Mouse (Mus musculus) C2C12 (cell line): Measurements from ENCODE around the gene Itpr3.

Source experiments
- CEBPB ChIP-seq: IDR thresholded peaks from one replicate; pipeline ENCODE4 v1.6.1; 2011; ENCODE audit warnings: low read depth, mild to moderate bottlenecking, control low read depth, moderate library complexity
- CTCF ChIP-seq: IDR thresholded peaks from one replicate; pipeline ENCODE4 v1.5.1; 2011; ENCODE audit not compliant: control insufficient read depth, insufficient read depth, insufficient read length
- FOSL1 ChIP-seq: IDR thresholded peaks from one replicate; pipeline ENCODE4 v1.8.0; 2011; ENCODE audit warnings: mild to moderate bottlenecking, low read length; ENCODE audit not compliant: poor library complexity, insufficient read depth, severe bottlenecking
- MAX ChIP-seq: IDR thresholded peaks from one replicate; pipeline ENCODE4 v1.6.1; 2011; ENCODE audit warnings: mild to moderate bottlenecking, control low read depth
- MYOD1 ChIP-seq: IDR thresholded peaks from one replicate; pipeline ENCODE4 v1.6.1; 2011; ENCODE audit warnings: low read depth; ENCODE audit not compliant: control insufficient read depth, insufficient read length
- MYOG ChIP-seq: IDR thresholded peaks from one replicate; pipeline ENCODE4 v1.6.1; 2011; ENCODE audit not compliant: control insufficient read depth, insufficient read length; ENCODE audit errors: extremely low read depth
- USF1 ChIP-seq: IDR thresholded peaks from one replicate; pipeline ENCODE4 v1.6.1; 2011; ENCODE audit warnings: low read depth, mild to moderate bottlenecking, control low read depth, moderate library complexity

DNA sequence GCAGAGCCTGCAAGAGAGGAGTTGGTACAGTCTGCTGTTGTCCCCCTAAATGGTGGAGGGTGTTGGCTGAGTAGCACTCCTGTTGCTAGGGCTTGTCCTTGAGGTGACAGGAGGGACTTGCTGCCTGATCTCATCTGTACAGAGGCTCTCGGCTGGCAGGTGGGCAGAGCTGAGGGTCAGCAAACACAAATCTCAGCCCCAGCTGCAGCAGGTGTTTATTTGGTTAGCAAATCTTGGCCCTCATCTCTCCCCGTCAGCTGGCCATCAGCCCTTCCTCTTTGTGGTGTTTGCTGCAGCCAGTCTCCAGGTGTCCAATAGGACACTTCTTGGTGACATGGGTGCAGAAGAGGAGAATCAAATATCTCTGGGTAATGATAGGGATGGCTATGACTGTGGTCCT, 7.1 kb downstream of the Itpr3 start:
- TF ChIP-seq CTCF (no peak), MYOG (no peak), MAX (no peak), MYOD1 (no peak), USF1 (no peak), FOSL1 (no peak), CEBPB (no peak)
